Mouse (Mus musculus) olfactory bulb, adult 2 months (tissue): ENCODE data around the gene Fam24a. TPM values are rescaled to one million over a fixed set of nuclear protein-coding genes. Genes with fewer than 3 reads are reported as not detected.

Experiments used
- H3K27ac ChIP-seq: fragments of 200-500 bp; 2 replicates; pipeline ENCODE4 v1.5.1; 2012; ENCODE audit warnings: low read depth, low read length; ENCODE audit not compliant: insufficient read depth
- H3K4me1 ChIP-seq: fragments of 200-500 bp; 2 replicates; pipeline ENCODE4 v1.6.1; 2012; ENCODE audit warnings: low read length; ENCODE audit not compliant: control insufficient read depth, insufficient read depth
- H3K4me3 ChIP-seq: fragments of 200-500 bp; 2 replicates; pipeline ENCODE4 v1.5.1; 2012; ENCODE audit warnings: mild to moderate bottlenecking, low read depth, low read length, moderate library complexity; ENCODE audit not compliant: insufficient read depth
- CTCF ChIP-seq: fragments of 200-500 bp; IDR thresholded peaks from 2 replicates; pipeline ENCODE4 v1.5.1; 2012; ENCODE audit warnings: low read depth, mild to moderate bottlenecking, low read length, moderate library complexity; ENCODE audit not compliant: insufficient read depth
- POLR2A ChIP-seq: fragments of 200-500 bp; IDR thresholded peaks from 2 replicates; pipeline ENCODE4 v1.6.1; 2012; ENCODE audit warnings: mild to moderate bottlenecking, low read depth, low read length, moderate library complexity; ENCODE audit not compliant: insufficient read depth
- WGBS: fragments of 180-500 bp; shearing (Covaris S2); methylation state at CpG from one replicate; pipeline ENCODE4 v1.1.7; 2018; 5-methylcytosine and 5-hydroxymethylcytosine counted together
- polyA plus RNA-seq: library from polyadenylated mRNA; stranded (reverse); fragments of >200 nt; gene quantifications from 2 replicates; pipeline ENCODE4 v1.2.4, GENCODE M21; 2012; ENCODE audit warnings: low replicate concordance; ENCODE audit not compliant: missing spikeins, insufficient read depth, insufficient read length

Gene Fam24a
- not detected in 2 replicates for polyA plus RNA-seq

GRCm38 (mm10) chr7:131333564-131333963 is at the start of gene Fam24a:
Fam24a (plus strand) TSS chr7:131333864.
- H3K27ac ChIP-seq, result no peak within 1 kb of the TSS
- H3K4me3 ChIP-seq, result no peak within 1 kb of the TSS
- WGBS, result 56% methylated on average over 1 of the region's 1 CpGs
- H3K4me1 ChIP-seq, result no peaks in the 10 kb centered on the region
- TF ChIP-seq CTCF, result no peak
- TF ChIP-seq POLR2A, result no peak

GRCm38 (mm10) chr7:131297151-131297550 is 36.5 kb upstream of the Fam24a start:
- Histone ChIP-seq H3K27ac (no peak overlapping the region), H3K4me3 (no peak overlapping the region), H3K4me1 (no peaks in the 10 kb centered on the region)
- 78% methylated on average over 8 of the region's 8 CpGs for WGBS
- TF ChIP-seq POLR2A (no peak), CTCF (no peak)

- no peak for TF ChIP-seq POLR2A
- 77% methylated on average over 8 of the region's 8 CpGs for WGBS
Observed at GRCm38 (mm10) chr7:131303340-131303739, 30.3 kb upstream of the Fam24a start.

GRCm38 (mm10) chr7:131306733-131307132 is 26.9 kb upstream of the Fam24a start:
- no peak overlapping the region for H3K27ac ChIP-seq
- 84% methylated on average over 5 of the region's 5 CpGs for WGBS
- H3K4me3 ChIP-seq, result no peak overlapping the region
- H3K4me1 ChIP-seq, result no peaks in the 10 kb centered on the region
- TF ChIP-seq CTCF, result no peak
- no peak for TF ChIP-seq POLR2A

More at GRCm38 (mm10) chr7:131303340-131303739, 30.3 kb upstream of the Fam24a start:
- no peak overlapping the region for H3K27ac ChIP-seq
- no peaks in the 10 kb centered on the region for H3K4me1 ChIP-seq
- no peak overlapping the region for H3K4me3 ChIP-seq

GRCm38 (mm10) chr7:131314493-131314892 is 19.2 kb upstream of the Fam24a start:
- 87% methylated on average over 7 of the region's 7 CpGs for WGBS
- Histone ChIP-seq H3K27ac (no peak overlapping the region), H3K4me1 (0 out of 2 replicates have a peak, but pooled peaks cover 2% of the 10 kb centered on the region)

GRCm38 (mm10) chr7:131317587-131317986 is 16.1 kb upstream of the Fam24a start:
- TF ChIP-seq CTCF, result no peak
- TF ChIP-seq POLR2A, result no peak
- Histone ChIP-seq H3K4me3 (no peak overlapping the region), H3K27ac (no peak overlapping the region), H3K4me1 (0 out of 2 replicates have a peak, but pooled peaks cover 2% of the 10 kb centered on the region)
- 85% methylated on average over 12 of the region's 12 CpGs for WGBS

More at GRCm38 (mm10) chr7:131314493-131314892, 19.2 kb upstream of the Fam24a start:
- TF ChIP-seq POLR2A (no peak), CTCF (no peak)
- H3K4me3 ChIP-seq, result no peak overlapping the region

- no peak for TF ChIP-seq CTCF
- no peak for TF ChIP-seq POLR2A
- Histone ChIP-seq H3K4me1 (0 out of 2 replicates have a peak, but pooled peaks cover 2% of the 10 kb centered on the region), H3K4me3 (no peak overlapping the region), H3K27ac (no peak overlapping the region)
- 53% methylated on average over 6 of the region's 7 CpGs for WGBS
Observed at GRCm38 (mm10) chr7:131318340-131318739, 15.3 kb upstream of the Fam24a start.

GRCm38 (mm10) chr7:131322192-131322591 is 11.5 kb upstream of the Fam24a start, which contains the start of gene Cuzd1:
Cuzd1 (minus strand) TSS chr7:131322292.
- WGBS, result 69% methylated on average over 2 of the region's 2 CpGs
- no peak for TF ChIP-seq POLR2A
- no peak for TF ChIP-seq CTCF
- Histone ChIP-seq H3K27ac (no peak within 1 kb of the TSS), H3K4me3 (no peak within 1 kb of the TSS), H3K4me1 (0 out of 2 replicates have a peak, but pooled peaks cover 2% of the 10 kb centered on the region)

GRCm38 (mm10) chr7:131327054-131327453 is 6.6 kb upstream of the Fam24a start:
- no peaks in the 10 kb centered on the region for H3K4me1 ChIP-seq
- TF ChIP-seq POLR2A, result no peak
- no peak for TF ChIP-seq CTCF
- no peak overlapping the region for H3K4me3 ChIP-seq
- H3K27ac ChIP-seq, result no peak overlapping the region
- WGBS, result 93% methylated on average over 5 of the region's 5 CpGs
